Mouse (Mus musculus) gastrocnemius, adult 2 months (tissue): ENCODE results near the gene Car10. TPM values are rescaled to one million over a fixed set of nuclear protein-coding genes. Genes with fewer than 3 reads are reported as not detected.
A peak's percentile ranks its signal among the peaks of the same experiment; 100 is the strongest.

Experiments used
- DNase-seq: peaks from one replicate; pipeline ENCODE4 v3.0.0; 2022
- H3K27ac ChIP-seq: fragments of 200-600 bp; 2 replicates; pipeline ENCODE4 v1.8.1; 2022; ENCODE audit warnings: mild to moderate bottlenecking
- H3K4me3 ChIP-seq: fragments of 200-600 bp; 2 replicates; pipeline ENCODE4 v1.8.1; 2022; ENCODE audit warnings: mild to moderate bottlenecking, moderate library complexity
- CTCF ChIP-seq: fragments of 200-600 bp; IDR thresholded peaks from 2 replicates; pipeline ENCODE4 v1.8.1; 2022; ENCODE audit warnings: antibody characterized with exemption, mild to moderate bottlenecking, moderate library complexity
- intact Hi-C: fragments of 180-260 bp; cut with DNase I; formaldehyde crosslinking; loops from one replicate; pipeline ENCODE4 v1.15.1; 2025
- total RNA-seq, 2 experiments: library from RNA; stranded (reverse); gene quantifications; 2 replicates each; pipeline ENCODE4 v1.2.3; 2021

Car10 gene
- total RNA-seq, 2 experiments from 2014 or later: not detected

DNA sequence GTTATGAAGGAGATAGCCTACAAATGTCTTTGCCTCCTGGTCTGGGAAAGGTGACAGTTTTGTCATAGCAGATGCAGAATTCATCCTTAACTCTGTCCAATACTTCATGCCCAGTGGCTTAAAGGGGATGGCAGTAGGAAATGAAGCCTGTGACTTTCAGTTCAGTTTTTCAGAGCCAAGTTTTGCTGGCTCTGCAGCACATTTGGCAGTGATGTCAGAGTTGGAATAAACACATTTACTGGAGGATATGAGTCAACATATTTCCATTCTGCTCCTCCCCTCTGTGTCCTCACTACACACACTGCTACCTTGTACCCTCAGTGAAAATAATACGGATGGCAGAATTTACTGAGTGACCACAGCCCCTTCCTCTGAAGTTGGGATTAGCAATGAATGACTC is 11.6 kb downstream of the Car10 start:
- Histone ChIP-seq H3K4me3 (no peak overlapping the region), H3K27ac (no peak overlapping the region)
- intact Hi-C loops: no loop called here
- no peak for TF ChIP-seq CTCF
- DNase-seq: no peak

DNA sequence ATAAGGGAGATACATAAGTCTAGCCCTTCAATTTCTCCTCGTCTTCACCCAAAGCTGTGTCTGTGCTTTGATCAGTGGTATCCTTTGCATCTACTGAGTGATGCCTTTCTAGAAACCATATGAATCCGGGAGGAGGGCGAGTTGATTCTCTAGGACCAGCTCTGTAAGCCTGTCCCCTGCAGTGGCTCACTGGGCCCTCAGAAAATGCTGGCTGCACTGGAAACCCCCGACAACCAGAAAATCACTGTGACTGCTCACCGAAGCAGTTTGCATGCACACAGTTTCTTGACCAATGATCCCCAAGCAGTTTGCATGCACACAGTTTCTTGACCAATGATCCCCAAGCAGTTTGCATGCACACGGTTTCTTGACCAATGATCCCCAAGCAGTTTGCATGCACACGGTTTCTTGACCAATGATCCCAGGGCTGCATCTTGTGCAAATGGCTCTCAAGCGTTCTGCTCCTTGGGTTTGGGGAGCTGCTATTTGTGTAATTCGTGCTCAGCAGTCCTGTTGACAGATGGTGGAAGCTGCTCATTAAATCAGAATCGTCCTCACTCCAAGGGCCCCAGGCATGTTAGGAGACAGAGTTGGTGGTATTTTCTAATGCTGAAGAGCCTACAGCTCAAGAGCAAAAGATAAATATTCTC is 23.1 kb downstream of the Car10 start:
- Histone ChIP-seq H3K4me3 (no peak overlapping the region), H3K27ac (no peak overlapping the region)
- TF ChIP-seq CTCF: no peak
- no peak for DNase-seq
- intact Hi-C loops: no loop called here

DNA sequence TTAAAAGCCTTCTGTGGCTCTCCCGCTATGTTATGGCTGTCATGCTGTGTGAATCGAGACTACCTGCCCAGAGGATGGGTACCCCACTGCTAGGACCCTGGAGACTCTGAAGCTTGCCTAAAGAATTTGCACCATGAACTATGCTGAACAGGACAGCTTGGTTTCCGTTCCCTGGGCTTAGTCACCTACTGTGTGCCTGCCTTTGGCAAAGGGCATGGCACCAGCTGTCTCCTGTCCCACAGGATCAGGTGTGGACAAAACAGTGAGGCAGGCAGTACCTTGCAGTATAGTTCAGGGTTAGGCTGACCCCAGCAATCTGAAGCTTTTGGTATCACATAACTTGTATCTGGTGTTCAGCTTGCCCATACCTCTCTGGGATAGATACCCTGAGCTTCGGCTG is 25.9 kb downstream of the Car10 start:
- no peak for DNase-seq
- Histone ChIP-seq H3K4me3 (no peak overlapping the region), H3K27ac (no peak overlapping the region)
- no peak for TF ChIP-seq CTCF
- intact Hi-C loops: no loop called here

DNA sequence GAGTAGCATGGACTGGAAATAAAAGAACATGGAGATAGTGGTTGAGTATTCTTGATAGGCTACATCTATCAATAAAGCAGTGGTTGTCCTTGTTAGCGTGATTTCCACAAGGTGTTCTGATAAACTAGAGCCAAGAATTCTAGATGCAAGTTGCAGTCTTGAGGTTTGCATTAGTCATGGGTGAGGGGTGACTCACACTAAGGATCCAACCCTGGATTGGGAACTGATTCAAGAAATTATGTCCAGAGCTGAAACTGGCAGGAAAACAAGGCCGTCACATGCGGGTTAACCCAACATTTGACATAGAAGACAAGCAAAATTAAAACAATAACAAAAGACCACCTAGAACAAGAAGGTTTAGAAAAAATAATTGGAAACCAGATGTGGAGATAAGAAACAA is 28.6 kb downstream of the Car10 start:
- no peak for TF ChIP-seq CTCF
- Histone ChIP-seq H3K27ac (no peak overlapping the region), H3K4me3 (no peak overlapping the region)
- intact Hi-C loops: no loop called here
- DNase-seq: no peak

DNA sequence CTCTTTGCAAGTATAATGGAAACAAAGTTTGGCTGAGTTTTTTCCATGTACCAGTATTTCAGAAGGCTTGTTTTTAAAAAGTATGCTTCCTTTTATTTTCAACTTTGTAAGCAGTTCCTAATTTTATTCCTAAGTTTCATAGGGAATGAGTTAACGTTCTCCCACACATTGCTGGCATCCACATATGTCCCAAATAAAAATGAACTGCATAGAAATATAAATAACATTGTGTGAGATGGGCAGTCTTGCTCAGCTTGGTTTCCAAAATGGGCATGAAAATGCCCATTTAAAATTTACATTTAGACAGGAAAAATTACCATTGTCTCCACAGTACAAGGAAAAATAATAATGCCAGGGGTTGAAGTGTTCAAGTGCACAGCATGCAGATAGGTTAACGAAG is 30.7 kb downstream of the Car10 start:
- Histone ChIP-seq H3K4me3 (no peak overlapping the region), H3K27ac (no peak overlapping the region)
- no peak for DNase-seq
- TF ChIP-seq CTCF: no peak
- intact Hi-C loops: no loop called here

DNA sequence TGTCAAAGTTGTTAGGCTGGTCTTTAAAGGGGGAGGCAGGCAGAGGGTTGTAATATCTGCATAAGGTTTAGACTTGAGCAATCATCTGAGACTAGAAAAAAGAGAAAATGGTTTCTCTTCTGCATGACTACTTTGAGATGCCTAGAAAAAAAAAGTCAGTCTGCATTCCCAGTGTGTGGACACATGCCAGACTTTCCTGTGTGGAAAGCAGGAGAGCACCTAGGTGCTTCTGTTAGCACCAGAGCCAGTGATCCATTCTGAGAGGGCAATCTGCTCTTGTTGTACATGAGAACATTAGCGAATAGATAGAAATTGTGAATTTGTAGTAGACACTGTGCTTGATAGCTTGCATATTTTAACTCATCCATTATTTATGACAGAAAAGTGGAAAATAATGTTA is 40.0 kb downstream of the Car10 start:
- Histone ChIP-seq H3K4me3 (no peak overlapping the region), H3K27ac (no peak overlapping the region)
- intact Hi-C loops: no loop called here
- TF ChIP-seq CTCF: no peak
- DNase-seq: no peak

DNA sequence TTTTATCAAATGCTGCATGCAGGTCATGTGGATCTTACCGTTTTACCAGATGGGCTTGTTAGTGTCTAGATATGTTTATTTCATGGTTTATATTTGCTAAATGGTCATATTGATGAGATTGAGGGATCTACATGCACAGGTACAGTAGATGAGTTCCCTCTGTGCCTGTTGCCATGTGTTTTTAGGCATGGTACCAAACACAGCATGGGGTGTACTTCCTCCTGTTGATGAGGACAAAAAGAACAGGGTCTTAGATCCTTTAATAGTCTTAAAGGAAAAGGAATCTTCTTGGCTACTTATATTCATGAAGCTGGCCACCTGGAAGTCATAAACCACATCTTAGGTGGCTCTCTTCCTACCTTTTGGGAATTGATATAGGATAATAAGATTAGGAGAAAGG is 43.9 kb downstream of the Car10 start:
- intact Hi-C loops: no loop called here
- DNase-seq: no peak
- no peak for TF ChIP-seq CTCF
- Histone ChIP-seq H3K4me3 (no peak overlapping the region), H3K27ac (no peak overlapping the region)

DNA sequence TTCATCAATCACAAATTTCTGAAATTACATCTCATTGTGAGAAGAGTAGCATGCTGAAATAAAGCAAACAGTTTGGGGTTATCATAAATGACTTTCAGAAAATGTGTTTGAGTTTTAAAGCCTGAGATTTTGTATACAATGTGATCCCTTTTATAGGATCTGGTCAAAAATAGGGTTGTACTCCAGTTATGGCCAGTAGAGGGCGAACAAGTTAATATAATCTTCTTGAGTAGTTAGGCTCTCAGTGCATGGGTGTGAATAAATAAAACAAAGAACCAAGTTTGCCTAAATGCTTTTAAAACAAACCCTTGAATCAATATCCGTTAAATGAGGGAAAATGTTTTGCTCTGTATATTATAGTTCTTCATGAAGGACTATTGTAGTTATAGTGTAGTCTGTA is 46.7 kb downstream of the Car10 start:
- no peak for DNase-seq
- no peak overlapping the region for H3K27ac ChIP-seq
- intact Hi-C loops: loop anchor here (2.0 kb wide), 1 partner anchor 328 kb away; no protein-coding TSS in a partner anchor
- H3K4me3 ChIP-seq: no peak overlapping the region
- peak; percentile 45 for TF ChIP-seq CTCF

DNA sequence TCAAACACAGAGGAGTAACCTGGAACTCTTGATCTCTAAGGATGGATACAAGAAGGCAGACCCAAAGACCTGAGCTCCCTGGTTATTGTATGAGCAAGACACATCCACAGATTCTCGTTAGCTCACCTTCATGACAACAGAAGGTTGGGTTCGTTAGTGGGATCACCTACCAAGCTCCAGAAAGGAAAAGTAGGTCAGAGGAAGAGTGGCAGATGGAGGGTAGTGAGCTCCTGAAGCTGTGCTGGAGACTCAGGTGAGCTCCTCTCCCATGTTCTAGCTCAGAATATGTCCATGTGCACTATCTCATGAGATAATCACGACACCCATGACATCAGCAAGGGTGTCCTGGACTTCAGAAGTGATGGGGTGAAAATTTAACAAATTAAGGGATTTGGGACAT is 57.1 kb downstream of the Car10 start:
- intact Hi-C loops: no loop called here
- Histone ChIP-seq H3K27ac (no peak overlapping the region), H3K4me3 (no peak overlapping the region)
- DNase-seq: no peak
- TF ChIP-seq CTCF: no peak

DNA sequence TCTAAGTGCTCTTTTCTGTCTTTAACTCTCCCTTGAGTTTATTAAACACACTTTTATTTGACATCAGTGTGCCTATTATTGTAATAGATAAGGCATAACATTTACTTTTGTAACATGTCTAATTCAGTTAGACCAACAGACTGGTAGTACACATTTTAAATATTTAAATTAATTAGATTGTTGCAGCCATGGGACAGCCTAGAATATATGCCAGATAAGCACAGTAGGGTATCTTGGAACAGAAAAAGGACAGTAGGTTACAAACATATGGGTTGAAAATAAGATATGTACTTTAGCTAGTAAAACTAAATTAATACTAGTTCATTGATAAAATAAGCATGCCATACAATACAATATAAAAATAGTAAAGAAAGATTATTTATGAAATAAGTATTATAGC is 74.6 kb downstream of the Car10 start:
- Histone ChIP-seq H3K4me3 (no peak overlapping the region), H3K27ac (no peak overlapping the region)
- intact Hi-C loops: no loop called here
- DNase-seq: no peak
- TF ChIP-seq CTCF: no peak

DNA sequence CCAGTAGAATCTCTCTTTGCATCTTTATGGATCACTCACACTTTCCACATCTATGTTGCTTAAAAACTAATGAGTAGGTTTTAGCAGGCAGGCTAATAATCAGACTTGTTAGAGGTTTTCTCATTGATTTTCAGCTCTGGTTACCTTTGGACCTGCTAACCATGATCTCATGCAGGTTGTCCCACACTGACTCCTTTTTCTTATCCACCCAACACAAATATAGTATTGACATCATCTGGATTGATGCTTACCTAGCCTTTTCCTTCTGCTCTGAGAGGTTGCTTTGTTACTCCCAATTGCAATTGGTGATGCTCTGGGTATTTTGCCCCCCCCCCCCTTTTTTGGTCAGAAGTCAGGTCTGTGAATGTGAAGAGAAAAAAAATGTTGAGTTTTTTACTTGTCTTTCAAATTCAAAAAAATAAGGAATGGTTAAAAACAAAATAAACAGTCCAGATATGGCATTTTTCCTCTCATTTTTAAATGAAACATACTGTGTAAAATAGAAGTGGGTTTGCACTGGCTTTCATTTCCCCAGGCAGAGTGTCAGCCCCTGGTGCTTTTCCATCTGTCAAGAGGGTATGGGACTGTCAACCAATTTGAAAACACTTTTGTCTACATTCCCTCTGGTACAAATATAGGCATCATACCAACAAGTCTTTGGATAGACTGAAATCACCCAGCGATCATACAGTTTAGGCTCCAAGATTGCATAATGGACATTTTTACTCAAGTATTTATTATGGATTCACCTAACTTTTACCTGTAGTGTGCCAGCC is 75.9 kb downstream of the Car10 start:
- no peak for DNase-seq
- Histone ChIP-seq H3K4me3 (no peak overlapping the region), H3K27ac (no peak overlapping the region)
- no peak for TF ChIP-seq CTCF
- intact Hi-C loops: no loop called here

DNA sequence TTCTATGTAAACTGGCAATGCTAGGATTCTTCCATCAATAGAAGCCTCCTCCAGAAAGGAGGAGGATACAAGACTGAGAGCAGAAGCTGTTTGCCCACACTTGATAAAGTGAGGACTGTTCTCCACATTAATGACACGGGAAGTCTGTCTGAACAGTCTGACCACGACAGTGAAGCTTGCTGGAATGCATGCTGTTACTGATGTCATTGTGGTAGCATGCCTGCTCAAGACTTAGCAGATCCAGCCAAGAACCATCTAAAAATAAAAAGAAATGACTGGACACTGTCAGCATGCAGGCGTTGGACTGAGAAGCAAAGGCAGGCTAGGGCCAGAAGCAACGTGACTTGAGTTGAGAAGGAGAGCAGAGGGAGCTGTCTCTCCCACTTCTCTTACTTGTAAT is 87.6 kb downstream of the Car10 start:
- peak; percentile 14 for DNase-seq

DNA sequence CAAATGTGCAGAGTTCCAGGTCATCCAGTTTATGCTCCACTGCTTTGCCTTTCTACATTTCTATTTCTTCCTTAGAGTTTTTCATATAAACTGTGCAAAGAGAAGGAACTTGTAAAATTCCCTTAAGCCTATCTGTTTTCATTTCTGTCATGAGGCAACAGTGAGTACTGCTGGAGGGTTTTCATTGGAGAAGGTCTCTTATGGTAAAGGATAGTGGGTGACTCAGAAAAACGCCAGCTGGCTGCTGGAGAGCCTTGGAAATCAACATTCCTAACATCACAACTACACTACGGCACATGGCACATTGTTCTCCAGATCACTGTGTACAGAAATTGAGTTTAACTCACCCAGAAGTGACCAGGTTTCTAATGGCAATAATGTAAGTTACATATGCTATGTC is 88.3 kb downstream of the Car10 start:
- Histone ChIP-seq H3K4me3 (no peak overlapping the region), H3K27ac (no peak overlapping the region)
- DNase-seq: no peak
- no peak for TF ChIP-seq CTCF
- intact Hi-C loops: no loop called here

More for the DNA sequence above, 87.6 kb downstream of the Car10 start:
- Histone ChIP-seq H3K27ac (no peak overlapping the region), H3K4me3 (no peak overlapping the region)
- intact Hi-C loops: no loop called here
- TF ChIP-seq CTCF: no peak

DNA sequence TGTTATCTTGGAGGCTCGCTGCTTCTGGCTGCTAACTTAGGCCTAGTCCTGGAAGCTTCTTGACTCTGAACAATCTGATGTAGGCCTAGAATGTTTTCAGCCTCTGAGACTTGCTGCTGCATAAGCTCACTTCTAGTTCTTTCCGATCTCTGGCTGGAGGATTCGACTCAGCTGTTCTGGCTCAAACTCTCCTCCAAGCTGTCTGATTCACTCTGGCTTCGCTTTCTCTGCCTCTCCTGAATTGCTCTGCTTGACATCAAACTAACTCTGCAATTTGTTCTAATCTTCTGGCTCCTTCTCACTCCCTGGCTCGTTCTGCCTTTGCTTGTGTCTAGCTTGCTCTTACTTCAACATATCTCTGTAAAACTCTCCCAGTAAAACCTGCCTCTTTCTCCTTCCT is 90.8 kb downstream of the Car10 start:
- DNase-seq: no peak
- H3K4me3 ChIP-seq: no peak overlapping the region
- no peak for TF ChIP-seq CTCF
- H3K27ac ChIP-seq: no peak overlapping the region
- intact Hi-C loops: no loop called here
